Mouse (Mus musculus) left cerebral cortex, postnatal 14 days (tissue): ENCODE results near the gene Nradd. TPM values are rescaled to one million over a fixed set of nuclear protein-coding genes. Genes with fewer than 3 reads are reported as not detected.

Experiments used
- DNase-seq, 2 experiments: peaks; one replicate each; pipeline ENCODE4 v3.0.0; 2021 to 2022; ENCODE audit warnings: low spot score in 2 of 2, mixed read lengths in 1 of 2
- intact Hi-C: fragments of 180-260 bp; cut with DNase I; formaldehyde crosslinking; loops from one replicate; pipeline ENCODE4 v1.15.1; 2025
- microRNA-seq, 2 experiments: library from miRNA; unstranded; fragments of <30 nt; microRNA quantifications; one replicate each; pipeline ENCODE4 v1.2.0; 2022
- total RNA-seq, 2 experiments: library from RNA; stranded (reverse); gene quantifications; 2 replicates each; pipeline ENCODE4 v1.2.3; 2021

The Nradd gene
- total RNA-seq, 2 experiments from 2014 or later: 0.70 to 1.3 TPM

DNA sequence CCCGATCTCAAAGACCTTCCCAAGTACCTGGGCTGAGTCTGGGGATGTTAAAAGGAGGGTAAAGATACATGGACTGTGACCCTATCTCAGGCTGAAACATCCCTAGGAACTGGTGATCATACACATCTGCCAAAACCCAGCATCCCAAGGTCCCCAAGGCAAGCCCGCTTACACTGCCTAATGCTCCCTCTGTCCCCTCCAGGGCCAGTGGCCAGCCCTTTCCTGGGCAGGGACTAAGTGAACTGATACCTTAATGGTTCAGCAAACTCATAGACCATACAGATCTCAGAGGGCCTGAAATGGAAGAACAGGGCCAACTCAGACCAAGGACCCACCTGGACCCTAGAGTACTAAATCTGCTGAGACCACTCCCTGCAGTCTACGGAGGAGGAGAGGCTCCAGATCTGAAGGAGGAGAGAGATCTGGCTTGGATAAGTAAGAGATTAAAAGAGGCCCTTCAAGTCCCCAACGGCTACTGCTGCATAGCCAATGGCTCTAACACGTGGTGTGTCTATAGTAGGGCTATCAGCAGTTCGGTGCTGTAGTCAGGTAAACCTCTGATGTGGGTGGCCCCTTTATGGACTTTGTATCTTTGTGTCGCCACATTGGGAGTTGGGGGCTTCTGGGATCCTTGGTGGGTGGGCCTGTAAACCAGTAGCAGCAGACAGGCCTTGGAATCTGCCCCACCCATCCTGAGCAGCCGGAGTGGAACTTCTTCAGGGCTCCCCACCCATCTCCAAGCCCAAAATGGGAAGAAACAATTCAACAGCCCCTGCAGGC, 646 bp downstream of the Nradd start:
- DNase-seq: no peak
- intact Hi-C loops: loop anchor here (10.0 kb wide), 1 partner anchor 179 kb away; no protein-coding TSS in a partner anchor

DNA sequence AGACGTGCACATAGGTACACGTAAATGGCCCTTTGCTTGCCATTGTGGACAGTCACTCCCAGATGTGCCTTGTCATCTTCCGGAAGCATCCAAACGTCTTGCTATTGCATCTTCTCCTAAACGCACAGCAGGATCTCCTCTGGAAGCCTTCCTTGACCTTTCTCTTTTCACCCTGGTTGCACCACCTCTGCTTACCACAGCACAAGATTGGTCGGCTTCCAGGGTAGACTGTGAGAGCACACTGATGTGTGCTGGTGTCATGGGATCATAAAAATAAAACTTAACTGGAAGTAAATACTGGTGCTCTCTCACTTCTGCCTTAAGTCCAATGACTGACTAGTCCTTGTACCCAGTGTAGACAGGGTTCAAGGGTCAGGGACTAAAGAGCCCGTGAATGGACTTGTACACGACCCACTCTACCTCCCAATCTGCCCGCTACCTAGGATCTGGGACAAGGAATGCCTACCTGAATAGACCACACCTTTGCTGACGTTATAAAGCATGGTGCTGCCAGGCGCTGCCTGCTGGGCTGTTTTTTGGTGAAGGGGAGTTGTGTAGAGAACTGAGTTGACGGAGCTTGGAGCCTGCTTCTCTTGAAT, 1.5 kb downstream of the Nradd start:
- no peak for DNase-seq
- intact Hi-C loops: loop anchor here (10.0 kb wide), 1 partner anchor 178 kb away; no protein-coding TSS in a partner anchor

DNA sequence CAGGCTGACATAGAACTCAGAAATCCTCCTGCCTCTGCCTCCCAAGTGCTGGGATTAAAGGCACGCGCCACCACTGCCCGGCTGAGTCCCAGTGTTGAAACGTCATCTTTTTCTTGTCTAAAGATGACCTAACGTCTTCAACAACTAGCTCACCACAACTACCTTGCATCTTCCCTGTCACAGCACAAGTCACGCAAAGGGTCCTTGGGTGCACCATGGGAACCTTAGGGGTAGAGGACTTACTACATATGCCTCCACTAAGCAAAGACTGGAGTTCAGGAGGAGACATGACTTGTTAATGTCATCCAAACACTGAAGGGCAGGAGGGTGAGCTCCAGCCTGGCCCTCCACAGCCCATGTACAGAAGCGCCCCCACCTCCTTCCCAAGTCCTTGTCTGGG, 3.6 kb downstream of the Nradd start:
- intact Hi-C loops: loop anchor here (10.0 kb wide), 1 partner anchor 176 kb away; no protein-coding TSS in a partner anchor
- no peak for DNase-seq

DNA sequence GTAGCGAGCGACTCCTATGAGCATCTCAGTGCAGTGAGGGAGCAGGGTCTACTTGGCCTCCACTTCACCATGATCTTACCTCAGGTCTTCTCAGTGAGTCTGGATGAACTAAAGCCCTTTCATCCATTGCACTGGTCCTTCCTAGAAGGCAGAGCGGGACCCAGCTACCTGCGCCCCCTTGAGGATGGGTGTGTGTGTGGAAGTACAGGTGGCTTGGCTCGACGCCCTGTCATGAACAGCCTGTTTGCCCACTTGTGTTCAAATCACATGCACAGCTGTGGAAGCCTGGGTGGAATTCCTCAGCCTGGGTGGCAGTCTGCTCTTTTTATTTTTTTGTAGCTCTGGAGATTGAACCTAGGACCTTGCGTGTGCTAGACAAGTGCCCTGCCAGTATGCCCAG, 4.1 kb downstream of the Nradd start:
- no peak for DNase-seq
- intact Hi-C loops: loop anchor here (10.0 kb wide), 1 partner anchor 175 kb away; no protein-coding TSS in a partner anchor

DNA sequence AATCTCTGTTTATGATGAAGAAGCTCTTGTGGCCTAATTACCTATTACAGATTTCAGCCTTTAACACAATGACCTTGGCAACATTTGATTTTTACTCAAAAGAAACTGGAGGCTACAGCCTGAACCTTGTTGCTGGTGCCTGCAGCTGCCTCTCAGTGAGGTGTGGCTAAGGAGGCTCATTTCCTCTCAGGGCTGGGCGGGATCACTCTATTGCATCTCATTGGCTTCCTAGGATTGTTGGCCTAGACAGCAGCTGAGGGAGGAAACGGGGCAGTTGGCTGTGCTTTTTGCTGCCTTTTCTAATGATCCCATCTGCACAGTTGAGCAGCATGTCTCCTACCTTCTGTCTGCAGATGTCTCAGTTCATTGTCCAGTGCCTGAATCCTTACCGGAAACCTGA, 7.2 kb downstream of the Nradd start:
- intact Hi-C loops: no loop called here
- no peak for DNase-seq

DNA sequence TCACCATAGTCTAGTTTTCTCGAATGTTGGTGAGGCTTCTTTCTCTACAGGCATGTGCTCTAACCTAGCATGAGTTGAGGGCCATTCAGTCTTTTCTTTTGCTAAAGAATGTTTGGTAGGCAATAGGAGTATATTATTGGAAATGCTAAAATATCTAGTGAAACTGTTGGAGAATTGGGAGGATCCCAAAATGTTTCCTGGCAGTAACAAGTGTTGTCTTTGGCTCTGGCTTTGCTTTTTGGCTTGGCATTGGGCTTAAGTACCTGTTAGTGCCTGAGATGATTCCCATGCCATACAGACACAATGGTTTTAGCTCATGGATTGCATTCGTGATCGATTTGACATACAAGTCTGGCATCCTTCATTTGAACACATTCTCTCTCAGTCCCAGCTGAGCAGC, 12.8 kb downstream of the Nradd start:
- no peak for DNase-seq
- intact Hi-C loops: no loop called here

DNA sequence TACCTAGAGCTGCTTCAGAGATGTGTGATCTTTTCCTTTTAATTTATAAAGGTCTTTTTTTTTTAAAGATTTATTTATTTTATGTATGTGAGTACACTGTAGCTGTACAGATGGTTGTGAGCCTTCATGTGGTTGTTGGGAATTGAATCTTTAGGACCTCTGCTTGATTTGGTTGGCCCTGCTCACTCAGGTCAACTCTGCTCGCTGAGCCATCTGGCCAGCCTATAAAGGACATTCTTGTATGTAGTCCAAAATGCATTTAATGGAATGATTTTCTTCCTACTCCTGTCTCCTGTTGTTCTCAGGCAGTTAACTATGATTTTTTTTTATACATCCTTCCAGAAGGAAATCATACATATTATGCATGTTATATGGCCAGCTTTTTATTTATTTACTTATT, 40.7 kb downstream of the Nradd start:
- DNase-seq: no peak
- intact Hi-C loops: no loop called here

DNA sequence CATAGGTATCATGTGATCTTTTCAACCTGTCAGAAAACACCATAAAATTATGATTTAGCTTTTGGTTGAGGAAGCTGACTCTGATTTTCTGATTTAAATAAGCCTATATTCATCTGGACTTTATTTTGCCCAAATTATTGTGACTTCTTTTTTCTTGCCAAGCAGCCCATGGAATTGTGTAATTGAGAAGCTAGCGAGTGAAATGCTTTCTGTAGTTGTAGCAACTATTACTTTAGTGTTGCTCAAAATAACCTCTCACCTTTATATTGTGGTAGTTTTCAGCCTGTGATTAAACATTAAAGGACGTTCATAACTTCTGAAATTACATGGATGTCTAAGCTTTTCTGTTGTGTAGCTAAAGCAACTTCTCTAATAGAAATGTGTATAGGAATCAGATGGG, 42.1 kb downstream of the Nradd start:
- no peak for DNase-seq
- intact Hi-C loops: no loop called here

Small RNA genes lying within 50 kb of the gene (microRNA-seq; reads per million reads assigned to microRNA genes)
- gene Mir8107: 0 to 0.26 reads per million in 2 experiments

Other genes with a start within 250 kb of the Nradd start
- 10 to 100 TPM; 54.2 to 59.7 TPM for gene Ptpn23, start 216.2 kb downstream of the Nradd start, total RNA-seq
- under 1 TPM in 1 of 2 experiments, not detected in 1; 0.63 TPM for gene Ngp, start 204.7 kb downstream of the Nradd start, total RNA-seq
- gene Klhl18, start 147.8 kb downstream of the Nradd start, total RNA-seq: 10 to 100 TPM; 31.4 to 33.8 TPM
- gene Kif9, start 147.5 kb downstream of the Nradd start, total RNA-seq: 1 to 10 TPM; 4.6 to 6.4 TPM
- gene Setd2, start 91.9 kb downstream of the Nradd start, total RNA-seq: 10 to 100 TPM; 69.3 to 71.6 TPM
- gene Nbeal2, start 29.7 kb upstream of the Nradd start, total RNA-seq: 1 to 10 TPM; 5.9 to 8.9 TPM
- 10 to 100 TPM; 44.8 to 58.6 TPM for gene Ccdc12, start 32.1 kb upstream of the Nradd start, total RNA-seq
- gene Myl3, start 117.4 kb upstream of the Nradd start, total RNA-seq: under 1 TPM in 1 of 2 experiments, not detected in 1; 0.53 TPM
- gene Pth1r, start 122.7 kb upstream of the Nradd start, total RNA-seq: 1 to 10 TPM; 6.4 to 8.3 TPM
- gene Prss42, start 173.7 kb upstream of the Nradd start, total RNA-seq: not detected
- gene Prss44, start 189.5 kb upstream of the Nradd start, total RNA-seq: not detected
- not detected for gene Prss43, start 202.2 kb upstream of the Nradd start, total RNA-seq
- under 1 TPM; 0.27 to 0.29 TPM for gene Prss45, start 210.1 kb upstream of the Nradd start, total RNA-seq
- gene Prss46, start 220.1 kb upstream of the Nradd start, total RNA-seq: not detected
- not detected for gene Prss50, start 233.5 kb upstream of the Nradd start, total RNA-seq